Mouse (Mus musculus) small intestine, adult 2 months (tissue): ENCODE measurements at regions not wholly inside any gene's neighbourhood (a gene's known extent, or its start where the extent isn't known, plus 50 kb on each side); places are given as distances from the start of the nearest gene placed in this dataset.

Experiments
- CTCF ChIP-seq: fragments of 200-500 bp; IDR thresholded peaks from 2 replicates; pipeline ENCODE4 v1.5.1; 2012; ENCODE audit warnings: low read depth, mild to moderate bottlenecking, control low read depth, inconsistent platforms, low read length, moderate library complexity, mixed read lengths; ENCODE audit not compliant: insufficient replicate concordance, insufficient read length; ENCODE audit errors: extremely low read depth
- POLR2A ChIP-seq: fragments of 200-500 bp; IDR thresholded peaks from 2 replicates; pipeline ENCODE4 v1.6.1; 2012; ENCODE audit warnings: low read depth, mild to moderate bottlenecking, control low read depth, inconsistent platforms, low read length, moderate library complexity

DNA sequence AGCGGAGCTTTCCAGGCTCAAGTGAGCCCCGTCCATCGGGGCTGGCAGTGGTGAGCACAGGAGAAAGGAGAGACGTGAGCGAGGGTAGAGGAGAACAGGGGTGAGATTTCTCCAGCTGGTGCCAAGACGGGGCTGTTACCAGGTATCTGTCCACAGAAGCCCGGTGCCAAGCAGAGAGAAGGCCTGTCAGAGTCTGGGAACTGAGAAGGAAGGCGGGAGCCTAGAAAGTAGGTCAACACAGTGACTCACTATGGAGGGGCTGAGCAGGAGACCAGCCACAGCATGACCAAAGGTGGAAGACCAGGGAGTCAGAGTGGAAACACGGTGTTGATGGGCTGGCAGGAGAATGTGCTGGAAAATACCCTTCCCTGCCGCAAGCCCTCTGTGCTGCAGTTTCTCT is 245.0 kb downstream of the Tgfb2 start:
- TF ChIP-seq CTCF = no peak
- no peak for TF ChIP-seq POLR2A
